Mouse (Mus musculus) layer of hippocampus, adult 2 months (tissue): ENCODE results near the gene Lurap1l. TPM values are rescaled to one million over a fixed set of nuclear protein-coding genes. Genes with fewer than 3 reads are reported as not detected.
"Not testable (repeated sequence)": the region's sequence is repeated elsewhere in the genome, so short reads cannot be mapped to it uniquely, and the experiment has no call there.

Source experiments
- DNase-seq, 2 experiments: peaks; one replicate each; pipeline ENCODE4 v3.0.0; 2022; ENCODE audit warnings: low spot score in 2 of 2
- H3K27ac ChIP-seq: fragments of 200-600 bp; 2 replicates; pipeline ENCODE4 v1.8.1; 2022
- H3K4me3 ChIP-seq: fragments of 200-600 bp; 2 replicates; pipeline ENCODE4 v1.8.1; 2022; ENCODE audit warnings: mild to moderate bottlenecking
- CTCF ChIP-seq: fragments of 200-600 bp; conservative IDR thresholded peaks from 2 replicates; pipeline ENCODE4 v1.8.1; 2022; ENCODE audit warnings: antibody characterized with exemption, mild to moderate bottlenecking, moderate library complexity
- total RNA-seq, 2 experiments: library from RNA; stranded (reverse); gene quantifications; 2 replicates each; pipeline ENCODE4 v1.2.3; 2021

Lurap1l gene
- total RNA-seq, 2 experiments from 2014 or later = 31.1 to 34.2 TPM

DNA sequence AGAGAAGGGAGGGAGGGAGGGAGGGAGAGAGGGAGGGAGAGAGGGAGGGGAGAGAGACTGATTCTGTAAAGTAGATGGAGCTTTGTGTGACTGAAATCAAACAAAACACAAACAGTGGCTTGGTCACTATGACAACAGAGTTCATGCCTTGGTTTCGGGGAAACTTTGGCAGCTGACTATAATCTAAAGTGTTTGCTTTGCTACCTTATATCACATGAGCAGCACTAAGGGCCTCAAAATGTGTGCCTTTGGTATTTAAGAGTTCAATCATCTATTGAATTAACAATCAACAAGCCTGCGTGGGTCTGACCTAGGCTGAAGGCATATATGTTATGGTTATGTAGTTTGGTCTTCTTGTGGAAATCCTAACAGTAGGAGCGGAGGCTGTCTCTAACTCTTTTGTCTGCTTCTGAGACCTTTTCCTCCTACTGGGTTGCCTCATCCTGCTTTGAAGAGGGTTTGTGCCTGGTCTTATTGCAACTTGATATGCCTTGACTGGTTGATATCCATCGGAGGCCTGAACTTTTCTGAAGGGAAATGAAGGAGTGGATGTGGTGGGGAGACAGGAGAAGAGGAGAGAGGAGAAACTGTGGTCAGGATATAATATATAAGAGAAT is 15.1 kb upstream of the Lurap1l start:
- H3K4me3 ChIP-seq = no peak overlapping the region
- DNase-seq = no peak
- no peak overlapping the region for H3K27ac ChIP-seq
- TF ChIP-seq CTCF = no peak

DNA sequence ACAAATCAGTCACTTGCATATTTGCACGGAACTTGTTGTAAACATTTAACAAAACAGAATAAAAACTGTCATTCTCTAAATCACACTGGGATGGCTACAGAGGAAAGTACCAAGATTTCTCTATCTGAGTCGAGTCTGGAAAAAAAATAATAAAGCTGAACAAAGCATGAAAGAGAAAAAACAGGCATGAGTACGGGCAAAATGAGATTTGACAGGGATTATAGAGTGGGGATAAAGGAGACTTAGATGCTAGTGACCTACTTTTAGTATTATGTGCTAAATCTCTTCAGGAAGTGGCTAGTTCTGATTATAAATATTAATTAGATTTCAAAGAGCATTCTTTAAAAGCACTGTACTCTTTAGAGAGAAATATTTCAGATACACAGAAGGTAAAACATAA is 3.7 kb upstream of the Lurap1l start:
- Histone ChIP-seq H3K4me3 (no peak overlapping the region), H3K27ac (no peak overlapping the region)
- TF ChIP-seq CTCF = no peak
- DNase-seq = no peak

DNA sequence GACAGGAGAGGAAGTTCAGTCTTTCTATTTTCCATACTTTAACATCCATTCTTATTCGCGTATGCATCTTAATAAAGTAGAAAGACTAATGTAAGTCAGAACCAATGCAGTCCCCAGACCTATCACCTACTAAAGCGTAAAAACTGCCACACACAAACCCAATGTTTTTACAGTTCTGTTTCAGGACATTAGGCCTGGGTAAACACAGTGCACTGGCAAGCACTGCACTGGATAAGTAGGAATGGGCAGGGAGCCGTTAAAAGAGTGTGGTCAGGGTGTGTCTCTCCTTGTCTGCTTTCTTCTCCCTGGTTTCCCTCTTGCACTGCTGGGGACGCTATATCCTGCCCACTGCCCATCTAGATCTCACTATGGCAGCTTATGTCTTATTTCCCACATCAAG is 2.5 kb upstream of the Lurap1l start:
- TF ChIP-seq CTCF = no peak
- DNase-seq = no peak
- no peak overlapping the region for H3K27ac ChIP-seq
- no peak overlapping the region for H3K4me3 ChIP-seq

DNA sequence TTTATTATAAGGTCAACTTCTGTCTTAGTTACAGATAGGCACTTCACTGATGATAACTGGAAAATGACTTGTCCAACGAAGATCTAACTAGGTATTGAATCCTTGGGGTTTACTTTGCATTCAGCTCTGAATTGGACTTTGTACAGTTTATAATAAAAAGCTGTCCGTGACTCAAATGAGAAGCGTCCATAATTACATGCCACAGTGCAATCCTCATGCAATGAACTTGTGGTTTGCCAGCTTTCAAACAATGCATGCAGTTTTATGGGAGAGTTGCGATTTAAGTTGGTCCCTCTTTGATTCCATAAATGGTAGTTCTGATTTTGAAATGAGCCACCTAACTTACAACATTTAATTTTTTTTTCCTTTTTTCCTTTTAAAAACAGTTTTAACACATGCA is 1.5 kb upstream of the Lurap1l start:
- DNase-seq = no peak
- TF ChIP-seq CTCF = no peak
- no peak overlapping the region for H3K27ac ChIP-seq
- H3K4me3 ChIP-seq = no peak overlapping the region

DNA sequence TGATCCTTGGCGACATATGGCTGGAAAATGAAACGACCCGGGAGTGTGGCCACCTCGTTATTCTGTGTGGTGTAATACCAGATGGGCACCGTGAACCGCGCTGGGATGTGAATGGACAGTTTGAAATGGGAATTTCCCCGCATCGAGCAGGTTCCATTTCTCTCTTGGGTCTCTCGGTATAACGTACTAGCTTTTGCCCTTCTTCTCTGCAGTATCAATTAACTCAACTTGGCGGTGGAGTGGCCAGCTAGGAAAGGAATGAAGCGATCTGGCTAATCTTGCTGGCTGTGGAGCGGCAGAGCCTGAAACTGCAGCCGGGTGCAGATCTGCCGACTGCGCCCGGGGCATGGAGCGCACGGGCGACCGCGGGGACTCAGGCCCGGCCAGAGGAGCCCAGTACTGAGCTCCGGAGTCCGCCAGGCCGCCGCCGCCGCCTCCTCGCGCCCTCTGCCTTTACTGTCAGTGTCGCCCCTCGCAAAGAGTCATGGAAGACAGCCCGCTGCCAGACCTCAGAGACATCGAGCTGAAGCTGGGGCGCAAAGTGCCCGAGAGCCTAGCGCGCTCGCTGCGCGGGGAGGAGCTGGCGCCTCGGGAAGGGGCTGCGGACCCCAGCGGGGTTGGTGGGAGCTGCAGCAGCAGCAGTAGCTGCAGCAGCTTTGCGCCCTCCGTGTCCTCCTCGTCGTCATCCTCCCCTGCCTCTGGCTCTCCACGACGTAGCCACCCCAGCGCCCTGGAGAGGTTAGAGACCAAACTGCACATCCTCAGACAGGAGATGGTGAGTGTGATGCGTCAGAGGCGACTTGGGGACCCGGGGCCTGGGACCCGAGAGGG is 640 bp downstream of the Lurap1l start:
- DNase-seq = peak; percentile 29 to 46
- H3K27ac ChIP-seq = peak overlapping the region; percentile 96
- peak; percentile 17; the same call in 1 of the 2 replicates for TF ChIP-seq CTCF
- peak overlapping the region; percentile 90 for H3K4me3 ChIP-seq

DNA sequence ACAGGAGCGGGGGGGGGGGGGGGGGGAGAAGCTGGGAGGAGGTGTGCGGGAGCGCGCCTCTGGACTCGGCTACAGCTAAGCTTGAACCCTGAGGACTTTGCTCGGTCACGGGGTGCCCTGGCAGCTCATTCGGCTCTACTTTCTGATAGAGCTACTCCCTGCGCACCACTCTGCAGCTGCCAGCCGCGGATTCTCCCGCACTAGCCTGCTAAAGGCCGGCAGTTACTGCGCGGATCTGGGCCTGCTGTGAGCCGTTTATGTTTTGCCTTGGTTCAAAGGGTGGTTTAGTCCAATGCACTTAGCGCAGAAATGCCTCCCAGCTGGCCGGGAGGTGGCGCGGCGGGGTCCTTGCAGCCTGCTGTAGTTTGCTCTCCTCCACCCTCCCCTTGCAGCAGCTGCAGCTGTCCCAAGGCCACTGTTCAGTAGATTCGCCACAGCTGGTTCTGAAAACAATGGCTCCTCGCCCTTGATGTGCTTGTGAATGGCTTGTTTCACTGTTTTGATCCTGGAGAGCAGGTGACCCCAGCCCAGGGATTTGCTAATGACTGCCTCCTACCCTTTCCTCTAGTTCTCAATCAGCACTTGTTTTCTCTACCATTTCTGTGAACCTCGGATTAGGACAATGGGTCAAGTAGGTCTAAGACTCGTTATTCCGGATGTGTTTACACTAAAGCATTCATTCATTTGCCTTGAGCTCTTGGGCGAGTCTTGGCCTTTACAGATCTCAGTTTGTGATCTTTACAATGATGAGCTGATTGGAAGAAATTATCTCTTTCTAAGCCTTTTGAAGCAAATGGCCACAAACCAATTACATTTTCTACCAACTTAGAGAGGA is 1.5 kb downstream of the Lurap1l start:
- Histone ChIP-seq H3K27ac (peak overlapping the region; percentile 96), H3K4me3 (peak overlapping the region; percentile 90)
- TF ChIP-seq CTCF = peak; percentile 76
- DNase-seq = peak; percentile 62 to 73

DNA sequence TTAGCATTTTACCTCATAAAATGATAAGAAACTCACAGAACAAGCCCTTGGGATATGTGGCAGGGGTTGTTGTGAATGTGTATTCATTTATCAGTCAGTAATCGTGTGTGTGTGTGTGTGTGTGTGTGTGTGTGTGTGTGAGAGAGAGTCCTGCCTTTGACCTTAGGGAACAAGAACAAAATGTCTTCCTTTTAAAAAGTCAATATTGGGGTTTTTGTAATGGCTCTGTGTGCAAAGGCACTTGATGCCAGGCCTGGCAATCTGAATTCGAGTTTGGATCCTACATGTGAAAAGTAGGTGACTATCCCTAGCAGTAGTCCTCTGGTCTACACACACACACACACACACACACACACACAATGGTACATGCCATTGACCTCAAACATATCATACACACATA is 4.8 kb downstream of the Lurap1l start:
- H3K4me3 ChIP-seq = no peak overlapping the region
- DNase-seq = no peak
- no peak for TF ChIP-seq CTCF
- H3K27ac ChIP-seq = 0 out of 2 replicates have a peak overlapping the region, but pooled peaks have one; percentile 29

DNA sequence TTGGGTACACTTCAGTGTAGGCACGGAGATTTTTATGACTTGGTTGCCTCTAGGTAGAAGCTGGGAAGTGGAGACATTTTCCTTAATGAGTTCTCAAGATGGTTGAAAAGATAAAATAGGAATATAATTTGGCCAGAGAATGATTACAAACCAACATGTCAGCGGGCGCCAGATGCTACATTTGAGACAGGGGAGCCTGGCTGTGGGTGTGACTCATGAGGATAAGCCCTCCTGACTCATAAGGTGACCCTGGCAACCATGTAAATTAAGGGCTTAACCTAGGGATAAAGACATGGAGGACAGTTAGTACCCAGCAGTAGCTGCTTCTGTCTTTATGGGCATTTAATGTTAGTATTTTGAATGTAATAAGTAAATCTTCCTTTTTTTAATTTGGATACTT is 6.2 kb downstream of the Lurap1l start:
- no peak for TF ChIP-seq CTCF
- H3K4me3 ChIP-seq = no peak overlapping the region
- no peak for DNase-seq
- no peak overlapping the region; the same call in 1 of the 2 replicates for H3K27ac ChIP-seq

DNA sequence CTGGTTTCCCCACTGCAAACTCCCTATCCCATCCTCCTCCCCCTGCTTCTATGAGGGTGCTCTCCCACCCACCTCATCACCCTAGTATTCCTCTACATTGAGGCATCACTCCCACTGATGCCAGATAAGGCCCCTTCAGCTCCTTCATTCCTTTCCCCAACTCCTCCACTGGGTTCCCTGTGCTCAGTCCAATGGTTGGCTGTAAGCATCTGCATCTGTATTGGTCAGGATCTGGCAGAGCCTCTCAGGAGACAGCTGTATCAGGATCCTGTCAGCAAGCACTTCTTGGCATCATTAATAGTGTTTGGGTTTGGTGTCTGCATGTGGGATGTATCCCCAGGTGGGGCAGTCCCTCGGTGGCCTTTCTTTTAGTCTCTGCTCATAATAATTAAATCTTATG is 6.7 kb downstream of the Lurap1l start:
- not testable (repeated sequence) for DNase-seq, H3K27ac ChIP-seq

DNA sequence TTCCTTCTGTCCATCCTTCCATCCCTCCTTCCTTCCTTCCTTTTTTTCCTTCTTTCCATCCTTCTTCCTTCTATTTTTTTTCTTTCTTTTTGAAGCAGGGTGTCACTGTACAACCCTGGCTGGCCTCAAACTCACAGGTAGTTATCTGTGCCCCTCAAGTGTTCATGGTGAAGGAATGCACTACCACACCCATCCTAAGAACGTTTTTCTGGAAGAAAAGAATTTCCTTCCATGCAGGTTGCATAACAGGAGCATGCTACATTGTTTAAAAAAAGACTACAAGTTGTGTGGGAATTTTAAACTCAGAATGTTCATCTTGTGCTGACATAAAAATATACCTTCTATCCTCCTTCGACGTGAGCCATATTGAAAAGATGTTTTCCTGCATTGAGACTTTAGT is 7.4 kb downstream of the Lurap1l start:
- TF ChIP-seq CTCF = no peak
- no peak for DNase-seq
- Histone ChIP-seq H3K27ac (peak overlapping the region; percentile 57; the same call in 1 of the 2 replicates), H3K4me3 (no peak overlapping the region)

More for the DNA sequence above, 6.7 kb downstream of the Lurap1l start:
- not testable (repeated sequence) for H3K4me3 ChIP-seq

DNA sequence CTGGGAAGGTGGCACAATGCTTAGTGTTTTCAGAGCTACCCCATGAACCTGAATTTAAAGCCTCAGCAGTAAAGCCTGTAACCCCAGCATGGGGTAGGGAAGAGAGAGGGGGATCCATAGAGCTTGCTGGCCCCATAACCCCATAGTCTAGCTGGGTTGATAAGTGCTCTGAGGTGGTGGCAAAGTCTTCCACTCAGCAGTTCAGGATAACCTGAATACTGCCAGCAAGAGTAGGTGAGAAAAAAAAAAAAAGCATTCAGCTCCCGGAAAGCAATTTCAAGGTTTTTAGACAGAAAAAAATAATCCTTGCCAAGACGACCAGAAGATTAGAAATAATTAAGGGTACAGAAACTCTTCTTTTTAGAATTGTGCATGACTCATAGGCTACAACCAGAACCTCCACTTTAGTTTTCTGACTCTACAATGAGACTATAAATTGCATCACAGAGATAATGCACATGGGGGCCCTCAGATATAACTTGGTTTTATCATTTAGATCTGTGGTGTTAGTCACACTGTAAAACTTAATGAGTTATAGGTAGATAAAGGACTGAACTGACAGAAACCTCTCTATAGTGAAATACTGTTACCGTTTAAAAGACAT is 8.2 kb downstream of the Lurap1l start:
- no peak for TF ChIP-seq CTCF
- H3K27ac ChIP-seq = peak overlapping the region; percentile 57; the same call in 1 of the 2 replicates
- no peak for DNase-seq
- no peak overlapping the region for H3K4me3 ChIP-seq

DNA sequence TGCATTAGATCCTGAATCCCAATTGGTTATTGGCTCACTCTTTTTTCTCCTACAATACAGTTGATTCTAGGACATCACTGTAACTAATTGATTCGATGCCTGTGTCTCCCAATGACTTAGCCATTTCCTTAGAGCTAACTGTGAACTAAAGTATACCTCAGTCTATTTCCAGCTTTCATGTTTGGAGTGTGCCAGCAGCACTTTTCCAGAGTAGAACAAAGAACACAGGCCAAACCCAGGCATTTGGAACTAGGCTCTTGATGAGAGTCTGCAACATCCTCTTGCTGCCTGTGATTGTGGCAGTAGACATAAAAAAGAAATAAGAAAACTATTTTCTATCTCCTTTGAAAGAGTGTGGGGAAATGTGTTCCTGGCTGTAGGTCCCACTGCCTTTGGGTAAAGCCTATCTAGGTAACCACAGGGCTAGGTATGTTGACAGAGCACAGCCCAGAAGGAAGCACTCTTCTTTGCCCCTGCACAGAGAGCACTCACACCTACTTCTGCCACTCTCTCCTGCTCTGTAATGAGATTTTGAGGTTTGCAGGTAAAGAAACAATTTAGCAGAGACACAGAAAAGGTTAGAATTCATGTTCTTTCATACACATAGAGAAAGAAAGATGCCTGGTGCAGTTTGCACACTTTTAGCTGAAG is 8.9 kb downstream of the Lurap1l start:
- Histone ChIP-seq H3K27ac (peak overlapping the region; percentile 57; the same call in 1 of the 2 replicates), H3K4me3 (no peak overlapping the region)
- DNase-seq = no peak
- TF ChIP-seq CTCF = no peak
